Mouse (Mus musculus) splenic B cell, adult 2 months (primary cell): ENCODE results near the gene Fbrsl1.
A peak's percentile ranks its signal among the peaks of the same experiment; 100 is the strongest.

ENCODE experiments used
- DNase-seq: peaks from one replicate; pipeline ENCODE4 v3.0.0-alpha.2; 2011; ENCODE audit warnings: low read depth, low spot score
- H3K27me3 ChIP-seq: 2 replicates; pipeline ENCODE4 v1.6.1; 2012; ENCODE audit warnings: mild to moderate bottlenecking, low read length, moderate library complexity, mixed read lengths; ENCODE audit not compliant: control insufficient read depth, poor library complexity, insufficient read depth, severe bottlenecking
- H3K36me3 ChIP-seq: 2 replicates; pipeline ENCODE4 v1.6.1; 2012; ENCODE audit warnings: mild to moderate bottlenecking, low read length, moderate library complexity, mixed read lengths; ENCODE audit not compliant: control insufficient read depth, poor library complexity, insufficient read depth, severe bottlenecking

Gene Fbrsl1

GRCm38 (mm10) chr5:110448436-110449134 lies at the start of gene Fbrsl1:
Gene Fbrsl1, minus strand, starts transcription at chr5:110448503.
- H3K36me3 ChIP-seq: no peaks in the 10 kb centered on the region
- peak; percentile 98 for DNase-seq
- no peaks in the 10 kb centered on the region for H3K27me3 ChIP-seq

- no peaks in the 10 kb centered on the region for H3K36me3 ChIP-seq
- H3K27me3 ChIP-seq: no peaks in the 10 kb centered on the region
- DNase-seq: no peak
Observed at GRCm38 (mm10) chr5:110498071-110498470, 49.8 kb upstream of the Fbrsl1 start.

- no peaks in the 10 kb centered on the region for H3K27me3 ChIP-seq
- no peaks in the 10 kb centered on the region for H3K36me3 ChIP-seq
- no peak for DNase-seq
Observed at GRCm38 (mm10) chr5:110497556-110497955, 49.3 kb upstream of the Fbrsl1 start.

GRCm38 (mm10) chr5:110495051-110495450 lies 46.7 kb upstream of the Fbrsl1 start:
- H3K27me3 ChIP-seq: no peaks in the 10 kb centered on the region
- no peaks in the 10 kb centered on the region for H3K36me3 ChIP-seq

GRCm38 (mm10) chr5:110494396-110494795 lies 46.1 kb upstream of the Fbrsl1 start:
- DNase-seq: no peak
- Histone ChIP-seq H3K36me3 (no peaks in the 10 kb centered on the region), H3K27me3 (no peaks in the 10 kb centered on the region)

More at GRCm38 (mm10) chr5:110495051-110495450, 46.7 kb upstream of the Fbrsl1 start:
- DNase-seq: no peak

- Histone ChIP-seq H3K27me3 (no peaks in the 10 kb centered on the region), H3K36me3 (no peaks in the 10 kb centered on the region)
- DNase-seq: peak; percentile 51
Observed at GRCm38 (mm10) chr5:110493785-110494184, 45.5 kb upstream of the Fbrsl1 start.

DNA sequence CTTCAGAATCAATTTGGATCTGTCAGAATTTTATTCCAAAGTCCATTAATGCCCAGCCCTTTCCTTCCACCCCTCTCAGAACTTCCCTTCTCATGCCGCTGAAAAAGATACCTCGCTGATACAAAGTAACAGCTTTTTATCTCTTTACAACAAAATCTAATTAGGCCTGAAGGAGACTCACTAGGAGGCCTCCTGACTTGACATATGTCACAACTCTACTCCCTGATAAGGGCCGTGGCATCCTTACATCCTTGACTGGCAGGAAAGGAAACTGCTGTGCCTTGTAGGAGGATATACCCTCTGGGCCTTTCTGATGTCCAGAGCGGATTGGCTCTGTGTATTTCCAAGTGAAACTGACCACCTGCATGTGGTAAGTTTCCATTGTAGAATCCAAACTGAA lies 41.3 kb upstream of the Fbrsl1 start:
- DNase-seq: no peak
- H3K27me3 ChIP-seq: no peaks in the 10 kb centered on the region

GRCm38 (mm10) chr5:110487943-110488342 lies 39.6 kb upstream of the Fbrsl1 start:
- Histone ChIP-seq H3K27me3 (no peaks in the 10 kb centered on the region), H3K36me3 (no peaks in the 10 kb centered on the region)
- DNase-seq: no peak

More for the DNA sequence above, 41.3 kb upstream of the Fbrsl1 start:
- H3K36me3 ChIP-seq: no peaks in the 10 kb centered on the region

DNA sequence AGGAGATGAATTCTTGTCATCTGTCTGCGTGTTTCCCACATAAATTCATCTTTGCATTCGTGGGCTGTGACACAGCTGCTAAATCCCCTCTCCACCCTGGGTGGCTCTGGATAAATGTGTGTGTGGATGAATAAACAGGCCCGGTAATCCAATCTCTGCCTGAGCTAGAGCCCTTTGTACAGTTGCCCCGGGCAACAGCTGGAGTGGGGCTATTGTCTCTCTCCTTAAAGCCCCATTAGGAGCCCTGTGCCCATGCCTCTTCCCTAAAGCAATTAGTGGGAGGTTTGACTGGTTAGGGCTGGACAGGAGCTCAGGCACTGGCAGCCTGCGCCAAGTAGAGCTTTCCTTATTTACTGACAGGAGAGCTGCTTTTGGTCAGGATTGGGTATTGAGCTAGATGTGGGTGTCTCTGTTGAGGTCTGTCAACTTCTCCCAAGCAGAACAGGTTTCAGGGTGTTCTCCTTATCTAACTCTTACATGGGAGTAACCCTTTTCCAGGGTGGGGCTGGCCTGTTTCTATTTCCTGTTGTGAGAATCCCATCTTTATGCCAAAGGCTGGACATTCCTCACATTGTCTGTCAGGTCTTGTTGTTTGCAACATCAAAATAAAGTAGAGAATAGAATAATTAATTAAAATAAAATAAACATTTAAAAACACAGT lies 38.5 kb upstream of the Fbrsl1 start:
- no peaks in the 10 kb centered on the region for H3K36me3 ChIP-seq
- DNase-seq: no peak
- H3K27me3 ChIP-seq: no peaks in the 10 kb centered on the region

- no peaks in the 10 kb centered on the region for H3K27me3 ChIP-seq
- no peak for DNase-seq
- no peaks in the 10 kb centered on the region for H3K36me3 ChIP-seq
Observed at GRCm38 (mm10) chr5:110484711-110485110, 36.4 kb upstream of the Fbrsl1 start.

DNA sequence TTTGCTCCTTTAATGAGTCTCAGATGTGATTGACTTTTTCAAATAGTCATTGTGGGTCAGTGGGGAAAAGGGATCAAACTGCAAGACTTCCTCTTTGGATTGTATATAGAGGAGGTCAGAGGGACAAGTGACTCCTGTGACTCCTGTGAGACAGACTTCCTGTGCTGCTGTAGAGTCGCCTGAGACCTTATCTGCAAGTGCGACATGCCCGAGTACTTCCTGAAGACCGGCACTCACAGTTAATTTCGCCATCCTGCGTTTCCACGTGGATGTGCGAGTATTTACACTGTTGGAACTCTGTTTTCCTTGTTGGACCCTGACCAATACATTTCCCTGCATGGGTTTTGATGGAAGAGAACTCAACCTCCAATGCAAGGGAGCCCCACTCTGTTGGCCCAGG lies 30.9 kb upstream of the Fbrsl1 start:
- no peak for DNase-seq
- Histone ChIP-seq H3K36me3 (no peaks in the 10 kb centered on the region), H3K27me3 (no peaks in the 10 kb centered on the region)

DNA sequence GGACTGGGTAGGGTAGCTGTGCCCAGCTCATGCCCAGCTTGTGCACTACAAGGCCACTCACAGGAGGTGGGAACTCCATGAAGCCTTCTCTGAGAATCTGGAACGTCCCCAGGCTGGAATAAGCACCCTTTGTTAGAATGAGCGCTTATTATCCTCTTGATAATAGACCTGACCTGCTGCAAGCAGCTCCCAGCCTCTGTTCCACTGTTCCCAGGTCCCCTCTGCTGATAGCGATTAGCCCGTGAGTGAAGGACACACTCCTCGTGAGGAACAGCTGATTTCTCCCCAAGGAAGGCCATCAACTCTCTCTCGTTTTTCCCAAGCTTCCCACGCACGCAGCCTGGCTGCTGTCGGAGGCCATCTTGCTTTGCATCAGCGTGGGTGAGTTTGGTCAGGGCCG lies 25.9 kb upstream of the Fbrsl1 start:
- Histone ChIP-seq H3K27me3 (no peaks in the 10 kb centered on the region), H3K36me3 (no peaks in the 10 kb centered on the region)
- DNase-seq: no peak

DNA sequence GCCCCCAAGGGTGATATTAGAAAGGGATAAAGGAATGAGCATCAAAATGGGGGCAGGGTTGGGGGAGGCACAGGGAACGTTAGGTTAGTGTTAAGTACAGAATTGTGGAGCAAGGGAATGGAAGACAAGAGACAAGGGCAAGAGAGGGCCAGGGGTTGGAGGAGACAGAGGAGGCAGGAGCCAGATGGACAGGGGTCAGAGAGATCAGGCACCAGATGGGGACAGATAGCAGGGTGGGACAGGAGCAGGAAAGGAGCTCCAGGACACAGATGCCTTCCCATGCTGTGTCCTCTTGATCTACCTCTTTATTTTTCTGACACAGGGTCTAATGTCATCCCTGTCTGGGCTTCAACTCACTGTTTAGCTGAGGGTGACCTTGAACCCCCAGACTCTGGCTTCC lies 24.5 kb upstream of the Fbrsl1 start:
- Histone ChIP-seq H3K36me3 (no peaks in the 10 kb centered on the region), H3K27me3 (no peaks in the 10 kb centered on the region)
- no peak for DNase-seq

- H3K36me3 ChIP-seq: no peaks in the 10 kb centered on the region
- H3K27me3 ChIP-seq: no peaks in the 10 kb centered on the region
- no peak for DNase-seq
Observed at GRCm38 (mm10) chr5:110471981-110472476, 23.7 kb upstream of the Fbrsl1 start.

- H3K27me3 ChIP-seq: no peaks in the 10 kb centered on the region
- no peaks in the 10 kb centered on the region for H3K36me3 ChIP-seq
- no peak for DNase-seq
Observed at GRCm38 (mm10) chr5:110471285-110471684, 23.0 kb upstream of the Fbrsl1 start.
